10 mouse cellular contexts compared by ENCODE assay signal in genomic region chr5:144258687-144259086, GRCm38 (mm10). TPM values are rescaled to one million over a fixed set of nuclear protein-coding genes. Genes with fewer than 3 reads are reported as not detected.
DNase-seq lines count a peak whose midpoint lies in the region; ATAC-seq and TF ChIP-seq lines count a peak whose summit lies in the region.
"Had no signal": no experiment of that assay in that cellular context is flagged by ENCODE, and none has a peak within 500 bp of the region (broad histone marks: within the 10 kb centered on the region; RNA-seq: fewer than 3 reads in every experiment).

No protein-coding gene starts in this region.

- H3K4me1 ChIP-seq in megakaryocyte, embryonic 14.5 days: peaks cover 68% of the 10 kb centered on the region
- H3K4me1 ChIP-seq in hindbrain, embryonic 11.5 days (replicated peaks; ENCODE audit: control insufficient read depth, insufficient read depth, low read length): peaks cover 16% of the 10 kb centered on the region
- peaks cover 46% of the 10 kb centered on the region for H3K4me1 ChIP-seq in limb, embryonic 12.5 days (replicated peaks)
- peaks cover 13% of the 10 kb centered on the region for H3K4me1 ChIP-seq in stomach, postnatal 0 days (replicated peaks; ENCODE audit: control insufficient read depth, insufficient read depth)

- peaks cover 62% of the 10 kb centered on the region for H3K36me3 ChIP-seq in megakaryocyte, embryonic 14.5 days (replicated peaks; ENCODE audit: low read length)
- no peaks in the 10 kb centered on the region for H3K36me3 ChIP-seq in hindbrain, embryonic 11.5 days (ENCODE audit: control insufficient read depth, insufficient read depth, low read length)
- H3K36me3 ChIP-seq in limb, embryonic 12.5 days: peaks cover 53% of the 10 kb centered on the region
- H3K36me3 ChIP-seq in stomach, postnatal 0 days (ENCODE audit: control insufficient read depth, insufficient read depth, low read length): peaks cover 6% of the 10 kb centered on the region; the same call in 1 of the 2 replicates

- peak overlapping the region; percentile 4; the same call in 1 of the 2 replicates for H3K9ac ChIP-seq in hindbrain, embryonic 11.5 days (ENCODE audit: low read depth, low read length)
- peak overlapping the region; percentile 47 for H3K9ac ChIP-seq in limb, embryonic 12.5 days (replicated peaks)
- peak overlapping the region; percentile 100 for H3K9ac ChIP-seq in stomach, postnatal 0 days (ENCODE audit: low read length)

- no peak for TF ChIP-seq EP300 in stomach, postnatal 0 days (optimal IDR thresholded peaks at IDR 0.05)

- no peak for TF ChIP-seq CTCF in stomach, postnatal 0 days (IDR thresholded peaks at IDR 0.05; ENCODE audit: low read depth)

- H3K27ac ChIP-seq in hindbrain, embryonic 11.5 days (ENCODE audit: low read depth, low read length): no peak overlapping the region
- no peak overlapping the region for H3K27ac ChIP-seq in limb, embryonic 12.5 days
- peak overlapping the region; percentile 70 for H3K27ac ChIP-seq in stomach, postnatal 0 days (replicated peaks)

- no peaks in the 10 kb centered on the region for H3K27me3 ChIP-seq in megakaryocyte, embryonic 14.5 days (replicated peaks)
- H3K27me3 ChIP-seq in hindbrain, embryonic 11.5 days (ENCODE audit: control insufficient read depth, insufficient read depth, low read length): no peaks in the 10 kb centered on the region
- H3K27me3 ChIP-seq in limb, embryonic 12.5 days: no peaks in the 10 kb centered on the region
- H3K27me3 ChIP-seq in stomach, postnatal 0 days (ENCODE audit: control insufficient read depth, insufficient read depth, low read length): no peaks in the 10 kb centered on the region

- WGBS in hindbrain, embryonic 11.5 days: 27% methylated on average over 2 of the region's 2 CpGs
- WGBS in limb, embryonic 12.5 days: 39% methylated on average over 2 of the region's 2 CpGs
- WGBS in stomach, postnatal 0 days: 4% methylated on average over 2 of the region's 2 CpGs

- H3K9me3 ChIP-seq in megakaryocyte, embryonic 14.5 days: no peaks in the 10 kb centered on the region
- no peaks in the 10 kb centered on the region for H3K9me3 ChIP-seq in hindbrain, embryonic 11.5 days (ENCODE audit: control insufficient read depth, low read length)
- H3K9me3 ChIP-seq in limb, embryonic 12.5 days: no peaks in the 10 kb centered on the region
- no peaks in the 10 kb centered on the region for H3K9me3 ChIP-seq in stomach, postnatal 0 days (ENCODE audit: control insufficient read depth, low read length)

- DNase-seq in hindbrain, embryonic 11.5 days (ENCODE audit: low spot score): no peak
- peak; percentile 45 for DNase-seq in stomach, postnatal 0 days (ENCODE audit: low spot score)
- DNase-seq in thymus, adult 18-20 months: no peak
- no peak for DNase-seq in right cerebral cortex, postnatal 14 days
- DNase-seq: thymus, postnatal 25 days had no signal

- ATAC-seq in megakaryocyte, adult 5-6 weeks (ENCODE audit: poor library complexity, severe bottlenecking): no peak
- ATAC-seq in hindbrain, embryonic 11.5 days (ENCODE audit: low FRiP score): no peak
- ATAC-seq in limb, embryonic 12.5 days (ENCODE audit: insufficient number of reproducible peaks, insufficient read depth, low FRiP score, low TSS enrichment, low read depth): no peak
- ATAC-seq in stomach, postnatal 0 days (ENCODE audit: low FRiP score, low TSS enrichment): no peak
- ATAC-seq in granulocyte monocyte progenitor cell, adult 5-6 weeks (replicated peaks; ENCODE audit: poor library complexity, severe bottlenecking): no peak

- peak overlapping the region; percentile 76 for H3K4me2 ChIP-seq in hindbrain, embryonic 11.5 days (replicated peaks; ENCODE audit: low read depth, low read length)
- H3K4me2 ChIP-seq in limb, embryonic 12.5 days: peak overlapping the region; percentile 82
- peak overlapping the region; percentile 64 for H3K4me2 ChIP-seq in stomach, postnatal 0 days (replicated peaks; ENCODE audit: low read depth)

- H3K4me3 ChIP-seq in megakaryocyte, embryonic 14.5 days (replicated peaks): peak overlapping the region; percentile 25
- H3K4me3 ChIP-seq in hindbrain, embryonic 11.5 days (ENCODE audit: low read depth, low read length): peak overlapping the region; percentile 98
- peak overlapping the region; percentile 99 for H3K4me3 ChIP-seq in limb, embryonic 12.5 days (replicated peaks)
- peak overlapping the region; percentile 97 for H3K4me3 ChIP-seq in stomach, postnatal 0 days (ENCODE audit: low read depth, low read length)
- H3K4me3 ChIP-seq: erythroblast, embryonic 14.5 days had no signal

RNA-seq across cellular contexts. Expression of gene Bri3, which starts 14.4 kb away (rescaled TPM):
- 100 and 157 TPM in 2 replicates for polyA plus RNA-seq in megakaryocyte, embryonic 14.5 days (2012; ENCODE audit: insufficient read depth, low replicate concordance)
- 86.8 and 91.0 TPM in 2 replicates for total RNA-seq in megakaryocyte, adult 5-6 weeks (2015)
- total RNA-seq in megakaryocyte, adult 5-6 weeks (2017): 20.1 and 33.8 TPM in 2 replicates
- 125 and 126 TPM in 2 replicates for polyA plus RNA-seq in hindbrain, embryonic 11.5 days (2014; fragmentation: Nextera tagmentation; extraction: Ambion mirVana)
- 143 and 148 TPM in 2 replicates for polyA plus RNA-seq in limb, embryonic 12.5 days (2016; fragmentation: Nextera tagmentation; extraction: Ambion mirVana)
- polyA plus RNA-seq in stomach, postnatal 0 days (2015; fragmentation: Nextera tagmentation; extraction: Ambion mirVana): 197 and 214 TPM in 2 replicates
- 29.1 and 56.1 TPM in 2 replicates for total RNA-seq in granulocyte monocyte progenitor cell, adult 5-6 weeks (2014; fragmentation: Nextera tagmentation)
- total RNA-seq in granulocyte monocyte progenitor cell, adult 5-6 weeks (2017): 12.2 and 20.2 TPM in 2 replicates

RNA-seq across cellular contexts. Expression of gene Tecpr1, which starts 35.3 kb away (rescaled TPM):
- polyA plus RNA-seq in megakaryocyte, embryonic 14.5 days (2012; ENCODE audit: insufficient read depth, low replicate concordance): 2.8 and 13.2 TPM in 2 replicates
- total RNA-seq in megakaryocyte, adult 5-6 weeks (2015): 6.0 and 9.8 TPM in 2 replicates
- total RNA-seq in megakaryocyte, adult 5-6 weeks (2017): 8.0 and 13.0 TPM in 2 replicates
- polyA plus RNA-seq in hindbrain, embryonic 11.5 days (2014; fragmentation: Nextera tagmentation; extraction: Ambion mirVana): 13.3 and 16.6 TPM in 2 replicates
- 22.1 and 24.3 TPM in 2 replicates for polyA plus RNA-seq in limb, embryonic 12.5 days (2016; fragmentation: Nextera tagmentation; extraction: Ambion mirVana)
- 15.4 and 16.9 TPM in 2 replicates for polyA plus RNA-seq in stomach, postnatal 0 days (2015; fragmentation: Nextera tagmentation; extraction: Ambion mirVana)
- 1.4 and 6.1 TPM in 2 replicates for total RNA-seq in granulocyte monocyte progenitor cell, adult 5-6 weeks (2014; fragmentation: Nextera tagmentation)
- total RNA-seq in granulocyte monocyte progenitor cell, adult 5-6 weeks (2017): 1.1 and 3.3 TPM in 2 replicates

Comparison
In these comparisons a context has a peak if more than half of its experiments do, and no peak if none do; other contexts are left out.
1. H3K4me3 ChIP-seq: peak in every context shown above with its lines; median percentile 99 in limb, embryonic 12.5 days; 98 in hindbrain, embryonic 11.5 days; 97 in stomach, postnatal 0 days; 25 in megakaryocyte, embryonic 14.5 days.
2. H3K9ac ChIP-seq: peak in every context shown above with its lines; median percentile 100 in stomach, postnatal 0 days; 47 in limb, embryonic 12.5 days; 4 in hindbrain, embryonic 11.5 days.